Mouse (Mus musculus) embryonic facial prominence, embryonic 12.5 days (tissue): ENCODE data around the gene Pmch. TPM values are rescaled to one million over a fixed set of nuclear protein-coding genes. Genes with fewer than 3 reads are reported as not detected.

Experiments used
- ATAC-seq: fragments of 200-750 bp; cut with Nextera tagmentation; 2 replicates; pipeline ENCODE4 v1.8.0; 2017; ENCODE audit not compliant: insufficient number of reproducible peaks, insufficient read depth, low FRiP score, low TSS enrichment
- H3K27ac ChIP-seq: fragments of 300-500 bp; sonication (generic); 2 replicates; pipeline ENCODE4 v1.5.1; 2016; ENCODE audit warnings: mild to moderate bottlenecking
- H3K27me3 ChIP-seq: fragments of 300-500 bp; sonication (generic); 2 replicates; pipeline ENCODE4 v1.6.1; 2016; ENCODE audit warnings: mild to moderate bottlenecking, moderate library complexity
- H3K36me3 ChIP-seq: fragments of 300-500 bp; sonication (generic); 2 replicates; pipeline ENCODE4 v1.6.1; 2016; ENCODE audit warnings: mild to moderate bottlenecking
- H3K4me1 ChIP-seq: fragments of 300-500 bp; sonication (generic); 2 replicates; pipeline ENCODE4 v1.6.1; 2016
- H3K4me2 ChIP-seq: fragments of 300-500 bp; sonication (generic); replicated peaks from 2 replicates; pipeline ENCODE4 v1.6.1; 2016; ENCODE audit warnings: mild to moderate bottlenecking, moderate library complexity
- H3K4me3 ChIP-seq: fragments of 300-500 bp; sonication (generic); 2 replicates; pipeline ENCODE4 v1.5.1; 2016; ENCODE audit warnings: mild to moderate bottlenecking
- H3K9ac ChIP-seq: fragments of 300-500 bp; sonication (generic); 2 replicates; pipeline ENCODE4 v1.6.1; 2016; ENCODE audit warnings: mild to moderate bottlenecking, moderate library complexity
- H3K9me3 ChIP-seq: fragments of 300-500 bp; sonication (generic); 2 replicates; pipeline ENCODE4 v1.6.1; 2016; ENCODE audit warnings: mild to moderate bottlenecking, moderate library complexity
- WGBS: fragments of 180-500 bp; shearing (Covaris S2); methylation state at CpG from one replicate; pipeline ENCODE4 v1.1.7; 2016; 5-methylcytosine and 5-hydroxymethylcytosine counted together
- polyA plus RNA-seq: library from polyadenylated mRNA; unstranded; fragments of >200 nt; fragmentation: Nextera tagmentation; extraction: Ambion mirVana; gene quantifications from 2 replicates; pipeline ENCODE4 v1.2.1, GENCODE M21; 2016

Pmch gene
- polyA plus RNA-seq = 0.46 and 0.76 TPM in 2 replicates

DNA sequence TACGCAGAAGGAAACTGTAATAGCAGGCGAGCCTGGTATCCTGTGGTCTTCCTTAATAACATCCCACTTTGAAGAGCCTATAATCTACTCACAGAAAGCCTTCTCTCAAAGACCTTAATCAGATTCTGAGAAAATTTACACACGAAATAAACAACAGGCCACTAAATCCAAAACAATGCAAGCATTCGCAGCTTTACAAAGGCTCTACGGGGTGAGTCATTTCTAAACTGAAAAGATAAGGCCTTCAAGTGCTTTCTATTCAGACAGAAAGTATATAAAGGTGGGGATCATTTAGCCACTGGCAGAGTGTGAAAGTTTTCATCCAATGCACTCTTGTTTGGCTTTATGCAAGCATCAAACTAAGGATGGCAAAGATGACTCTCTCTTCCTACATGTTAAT, at the start of gene Pmch:
Gene Pmch (plus strand): TSS at position 301 of the 400 bp plus-strand sequence.
- no peak for ATAC-seq
- H3K4me1 ChIP-seq = no peaks in the 10 kb centered on the region
- WGBS = 75% methylated on average over 5 of the region's 5 CpGs
- H3K9me3 ChIP-seq = no peaks in the 10 kb centered on the region
- no peak within 1 kb of the TSS for H3K4me3 ChIP-seq
- H3K27ac ChIP-seq = no peak within 1 kb of the TSS
- H3K27me3 ChIP-seq = no peaks in the 10 kb centered on the region
- H3K4me2 ChIP-seq = no peak within 1 kb of the TSS
- H3K9ac ChIP-seq = no peak within 1 kb of the TSS
- 0 out of 2 replicates have a peak, but pooled peaks cover 7% of the 10 kb centered on the region for H3K36me3 ChIP-seq

DNA sequence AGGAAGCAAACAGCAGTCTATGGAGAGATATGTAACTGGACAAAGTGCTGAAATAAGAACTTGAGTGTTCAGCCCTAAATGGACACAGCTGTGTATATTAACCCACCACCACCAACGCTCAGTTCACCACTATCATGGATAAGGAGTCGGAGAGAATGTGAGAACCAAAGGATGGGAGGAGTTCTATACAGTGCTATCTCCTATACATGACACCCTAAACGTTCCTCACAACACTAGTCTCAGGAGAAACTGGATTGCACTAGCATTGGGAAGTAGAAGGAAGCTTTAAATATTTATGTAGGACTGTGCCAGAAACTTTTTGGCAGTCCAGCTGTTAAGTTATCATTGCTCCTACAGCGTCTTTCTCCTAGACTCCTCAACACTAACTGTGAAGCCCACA, 46.6 kb upstream of the Pmch start:
- Histone ChIP-seq H3K27ac (peak overlapping the region; percentile 55; the same call in 1 of the 2 replicates), H3K9me3 (no peaks in the 10 kb centered on the region), H3K27me3 (no peaks in the 10 kb centered on the region), H3K4me2 (no peak overlapping the region), H3K4me1 (peaks cover 10% of the 10 kb centered on the region), H3K4me3 (no peak overlapping the region), H3K9ac (no peak overlapping the region), H3K36me3 (no peaks in the 10 kb centered on the region)
- no peak for ATAC-seq
- 58% methylated on average over 4 of the region's 4 CpGs for WGBS

DNA sequence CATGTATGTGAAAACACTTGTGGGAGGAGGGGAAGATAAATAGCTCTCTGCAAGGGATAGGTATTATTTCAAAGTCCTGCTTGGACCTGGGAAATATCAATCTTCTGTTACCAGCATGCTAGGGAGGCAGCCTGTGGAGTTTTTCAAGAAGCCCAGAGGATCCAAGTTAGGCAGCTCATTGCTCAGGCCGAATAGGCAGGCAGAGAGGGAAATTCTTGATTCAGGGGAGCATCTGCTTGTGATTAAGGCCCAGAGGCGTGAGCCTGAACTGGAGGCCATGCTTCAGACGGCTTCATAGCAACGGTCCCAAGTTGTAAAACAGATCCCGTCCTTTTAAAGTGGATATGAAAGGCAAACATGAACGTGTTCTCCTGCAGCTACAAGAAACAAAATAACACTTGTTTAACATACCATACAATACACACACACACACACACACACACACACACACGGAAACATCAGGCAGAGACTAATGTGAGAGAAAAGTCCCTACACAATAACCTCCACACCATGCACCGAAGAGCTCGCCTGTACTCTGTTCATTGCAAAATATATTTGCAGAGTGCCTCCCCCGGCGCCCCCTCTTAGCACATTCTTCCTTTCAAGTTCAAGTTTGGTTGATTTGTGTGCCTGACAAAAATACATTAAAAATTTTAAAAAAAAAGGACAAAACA, 44.6 kb upstream of the Pmch start:
- Histone ChIP-seq H3K36me3 (no peaks in the 10 kb centered on the region), H3K9ac (no peak overlapping the region), H3K27ac (peak overlapping the region; percentile 79), H3K4me2 (no peak overlapping the region), H3K4me1 (peaks cover 10% of the 10 kb centered on the region), H3K4me3 (no peak overlapping the region), H3K27me3 (no peaks in the 10 kb centered on the region), H3K9me3 (no peaks in the 10 kb centered on the region)
- WGBS = 31% methylated on average over 11 of the region's 11 CpGs
- ATAC-seq = peak; percentile 89

DNA sequence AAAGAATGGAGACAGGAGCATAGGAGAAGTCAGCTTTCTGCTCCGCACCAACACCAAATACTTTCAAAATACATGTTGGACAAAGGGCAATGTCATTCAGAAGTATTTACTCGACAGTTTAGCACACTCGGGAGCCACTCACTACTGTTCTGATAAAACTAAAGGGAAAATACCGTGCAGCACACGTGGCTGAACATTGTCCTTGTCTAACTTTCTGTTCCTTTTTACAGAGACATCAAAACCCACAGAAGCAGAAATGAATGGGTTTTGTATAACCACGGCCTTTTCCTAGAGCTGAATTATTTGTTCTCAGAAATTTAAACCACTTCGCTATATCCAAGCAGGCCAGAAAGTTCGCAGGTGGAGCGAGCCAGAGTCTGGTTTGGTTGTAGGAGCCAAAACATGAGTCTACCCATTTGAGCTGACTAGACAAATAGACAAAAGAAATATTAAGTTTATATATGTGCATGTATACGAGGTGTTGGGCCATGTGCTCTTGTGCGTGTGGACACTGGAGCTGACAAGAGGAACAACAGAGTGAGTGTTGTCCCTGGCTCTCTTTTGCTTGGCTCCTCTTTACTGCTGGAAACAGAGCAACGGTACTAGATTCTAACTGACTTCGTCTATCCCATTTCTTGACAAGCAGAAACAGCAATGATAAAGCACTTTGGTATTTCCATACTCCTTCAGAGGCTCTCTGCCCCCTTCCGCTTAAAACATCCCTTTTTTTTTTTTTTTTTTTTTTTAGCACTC, 36.5 kb upstream of the Pmch start:
- no peaks in the 10 kb centered on the region for H3K27me3 ChIP-seq
- no peaks in the 10 kb centered on the region for H3K36me3 ChIP-seq
- no peaks in the 10 kb centered on the region for H3K4me1 ChIP-seq
- WGBS = 78% methylated on average over 14 of the region's 14 CpGs
- no peak overlapping the region for H3K27ac ChIP-seq
- no peak overlapping the region for H3K9ac ChIP-seq
- H3K4me3 ChIP-seq = no peak overlapping the region
- no peak for ATAC-seq
- H3K4me2 ChIP-seq = no peak overlapping the region
- H3K9me3 ChIP-seq = no peaks in the 10 kb centered on the region

DNA sequence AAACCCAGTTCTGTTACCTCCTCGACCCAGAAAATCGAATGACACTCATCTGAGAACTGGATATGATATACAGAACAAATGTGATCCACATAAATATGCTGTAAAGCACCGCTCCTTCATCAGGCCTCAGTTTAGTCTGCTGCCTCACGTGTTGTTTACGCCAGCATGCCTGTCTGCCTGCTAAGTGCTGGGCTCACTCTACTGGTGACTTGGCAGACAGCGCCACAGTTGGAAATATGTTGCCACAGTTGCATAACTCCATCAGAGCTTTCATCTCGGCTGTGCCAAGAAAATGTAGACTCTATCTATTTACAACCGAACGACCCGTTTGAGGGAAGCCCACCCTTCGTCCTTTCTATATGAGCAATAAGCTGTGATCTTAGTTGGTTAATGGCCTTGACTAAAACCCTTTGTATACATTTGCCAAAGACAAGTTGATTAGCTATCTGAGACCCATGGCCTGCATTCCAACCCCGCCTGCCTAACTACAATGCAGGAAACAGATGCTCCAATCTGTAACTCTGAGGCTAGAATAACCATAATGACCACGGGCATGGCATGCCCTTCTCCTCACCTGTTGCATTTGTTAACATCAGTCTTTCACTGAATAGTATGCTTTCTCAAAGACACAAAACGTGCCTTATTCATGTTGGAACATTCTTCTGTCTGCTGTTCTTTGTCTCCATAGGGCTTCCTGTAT, 33.8 kb upstream of the Pmch start:
- no peak overlapping the region for H3K4me3 ChIP-seq
- WGBS = 78% methylated on average over 14 of the region's 14 CpGs
- H3K9ac ChIP-seq = no peak overlapping the region
- no peak overlapping the region for H3K4me2 ChIP-seq
- no peaks in the 10 kb centered on the region for H3K9me3 ChIP-seq
- H3K36me3 ChIP-seq = no peaks in the 10 kb centered on the region
- no peak overlapping the region for H3K27ac ChIP-seq
- no peaks in the 10 kb centered on the region for H3K27me3 ChIP-seq
- no peak for ATAC-seq
- no peaks in the 10 kb centered on the region for H3K4me1 ChIP-seq

DNA sequence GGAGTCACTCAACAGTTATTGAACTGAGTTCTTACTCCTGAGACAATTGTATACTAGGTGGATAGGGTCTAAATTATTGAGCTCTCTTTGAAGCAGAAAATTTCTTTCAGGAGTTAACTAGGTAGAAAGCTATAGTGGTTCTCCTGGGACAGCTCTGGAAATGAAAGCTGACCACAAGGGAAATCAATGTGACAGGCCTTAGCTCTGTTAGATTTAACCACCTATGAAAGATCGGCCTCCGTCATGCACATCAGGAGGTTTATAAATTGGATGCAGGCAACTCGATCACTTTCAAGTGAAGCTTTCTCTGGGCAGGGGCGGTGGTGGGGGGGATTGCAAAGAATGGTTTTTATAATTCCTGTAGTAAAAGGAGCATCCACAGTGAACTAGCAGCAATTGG, 27.4 kb upstream of the Pmch start:
- no peak overlapping the region for H3K9ac ChIP-seq
- H3K36me3 ChIP-seq = no peaks in the 10 kb centered on the region
- H3K27me3 ChIP-seq = no peaks in the 10 kb centered on the region
- 36% methylated on average over 4 of the region's 4 CpGs for WGBS
- H3K9me3 ChIP-seq = no peaks in the 10 kb centered on the region
- no peak overlapping the region for H3K4me2 ChIP-seq
- H3K4me3 ChIP-seq = no peak overlapping the region
- no peak overlapping the region for H3K27ac ChIP-seq
- no peak; the same call in 1 of the 2 replicates for ATAC-seq
- peaks cover 5% of the 10 kb centered on the region; the same call in 1 of the 2 replicates for H3K4me1 ChIP-seq

DNA sequence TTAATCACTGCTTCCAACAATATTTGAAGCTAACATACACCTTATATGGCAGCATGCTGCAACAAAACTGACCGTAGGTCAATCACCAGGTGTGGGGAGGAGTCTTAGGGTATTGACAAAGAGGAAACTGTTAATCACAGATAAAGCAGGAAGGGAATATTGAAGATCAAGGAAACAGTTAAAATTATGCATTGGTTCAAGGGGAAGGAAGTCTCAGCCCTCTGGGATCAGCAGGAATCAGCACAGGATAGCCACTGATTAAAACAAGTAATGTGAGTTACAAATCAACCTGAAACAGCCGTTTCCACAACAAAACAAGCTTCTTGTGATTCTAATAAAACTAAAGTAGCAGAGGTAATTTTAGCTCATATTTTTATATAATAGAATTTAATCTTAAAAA, 26.0 kb upstream of the Pmch start:
- no peaks in the 10 kb centered on the region for H3K36me3 ChIP-seq
- ATAC-seq = no peak
- H3K9me3 ChIP-seq = no peaks in the 10 kb centered on the region
- H3K4me2 ChIP-seq = no peak overlapping the region
- H3K27me3 ChIP-seq = no peaks in the 10 kb centered on the region
- H3K4me3 ChIP-seq = no peak overlapping the region
- no peak overlapping the region for H3K9ac ChIP-seq
- no peak overlapping the region for H3K27ac ChIP-seq
- peaks cover 5% of the 10 kb centered on the region; the same call in 1 of the 2 replicates for H3K4me1 ChIP-seq
- WGBS = 53% methylated on average over 2 of the region's 2 CpGs

DNA sequence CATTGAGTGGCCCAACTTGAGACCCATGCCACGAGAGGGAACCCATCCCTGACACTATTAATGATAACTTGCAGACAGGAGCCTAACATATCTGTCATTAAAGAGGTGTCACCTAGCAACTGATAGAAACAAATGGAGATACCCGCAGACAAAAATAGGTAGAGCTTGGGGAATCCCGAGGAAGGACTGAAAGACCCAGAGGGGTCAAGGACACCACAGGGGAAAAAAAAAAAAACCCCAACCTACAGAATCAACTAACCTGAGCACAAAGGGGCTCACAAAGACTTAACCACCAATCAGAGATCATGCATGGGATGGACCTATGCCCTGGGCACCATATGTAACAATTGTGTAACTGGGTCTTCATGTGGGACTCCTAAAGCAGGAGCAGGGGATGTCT, 23.5 kb upstream of the Pmch start:
- Histone ChIP-seq H3K4me3 (no peak overlapping the region), H3K4me2 (no peak overlapping the region), H3K27ac (no peak overlapping the region), H3K4me1 (peaks cover 5% of the 10 kb centered on the region; the same call in 1 of the 2 replicates), H3K9ac (no peak overlapping the region), H3K27me3 (no peaks in the 10 kb centered on the region), H3K9me3 (no peaks in the 10 kb centered on the region), H3K36me3 (no peaks in the 10 kb centered on the region)
- WGBS = 76% methylated on average over 3 of the region's 3 CpGs
- ATAC-seq = no peak

DNA sequence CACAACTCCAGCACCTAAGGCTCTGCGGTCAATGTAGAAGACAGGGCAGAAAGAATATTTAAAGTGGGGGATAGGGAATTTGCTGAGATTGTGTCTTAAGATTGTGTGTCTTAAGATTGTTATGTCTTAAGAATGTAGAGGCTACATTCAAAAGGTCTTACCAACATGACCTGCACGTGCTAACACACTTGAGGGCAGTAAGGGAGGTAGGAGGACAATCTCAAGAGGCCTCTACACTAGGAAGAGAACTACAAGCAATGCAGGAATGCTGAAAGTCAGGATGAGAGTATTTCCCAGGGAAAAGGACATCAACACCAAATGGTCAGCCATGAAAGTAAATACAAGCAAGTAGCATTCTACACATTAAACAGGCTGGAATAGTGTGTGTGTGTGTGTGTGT, 15.3 kb downstream of the Pmch start:
- H3K27ac ChIP-seq = no peak overlapping the region
- no peaks in the 10 kb centered on the region for H3K4me1 ChIP-seq
- no peak overlapping the region for H3K9ac ChIP-seq
- 93% methylated on average over 2 of the region's 2 CpGs for WGBS
- H3K4me3 ChIP-seq = no peak overlapping the region
- H3K36me3 ChIP-seq = peaks cover 4% of the 10 kb centered on the region; the same call in 1 of the 2 replicates
- H3K27me3 ChIP-seq = no peaks in the 10 kb centered on the region
- no peak overlapping the region for H3K4me2 ChIP-seq
- no peaks in the 10 kb centered on the region for H3K9me3 ChIP-seq
- no peak for ATAC-seq

DNA sequence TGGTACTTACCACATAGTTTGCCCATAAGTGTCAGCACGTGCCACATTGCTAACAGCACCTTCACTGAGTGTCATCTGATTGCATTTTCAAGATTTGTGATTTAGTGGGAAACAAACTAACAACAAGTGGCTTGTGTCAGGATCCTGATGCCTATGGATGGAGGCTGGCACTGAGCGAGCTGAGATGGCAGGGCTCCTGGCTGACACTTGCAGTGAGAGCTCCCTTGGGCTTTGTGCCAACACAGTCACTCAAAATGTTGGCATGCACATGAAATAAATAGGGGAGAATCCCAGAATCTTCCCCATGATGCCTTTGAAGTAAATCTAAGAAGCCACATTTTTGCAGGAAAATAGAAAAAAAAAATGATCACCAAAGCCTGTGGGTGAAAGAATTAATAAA, 22.4 kb downstream of the Pmch start:
- Histone ChIP-seq H3K36me3 (peaks cover 4% of the 10 kb centered on the region; the same call in 1 of the 2 replicates), H3K27ac (no peak overlapping the region), H3K9ac (no peak overlapping the region), H3K4me1 (no peaks in the 10 kb centered on the region), H3K4me2 (no peak overlapping the region), H3K27me3 (no peaks in the 10 kb centered on the region), H3K4me3 (no peak overlapping the region), H3K9me3 (no peaks in the 10 kb centered on the region)
- WGBS = 88% methylated on average over 2 of the region's 2 CpGs
- ATAC-seq = no peak

DNA sequence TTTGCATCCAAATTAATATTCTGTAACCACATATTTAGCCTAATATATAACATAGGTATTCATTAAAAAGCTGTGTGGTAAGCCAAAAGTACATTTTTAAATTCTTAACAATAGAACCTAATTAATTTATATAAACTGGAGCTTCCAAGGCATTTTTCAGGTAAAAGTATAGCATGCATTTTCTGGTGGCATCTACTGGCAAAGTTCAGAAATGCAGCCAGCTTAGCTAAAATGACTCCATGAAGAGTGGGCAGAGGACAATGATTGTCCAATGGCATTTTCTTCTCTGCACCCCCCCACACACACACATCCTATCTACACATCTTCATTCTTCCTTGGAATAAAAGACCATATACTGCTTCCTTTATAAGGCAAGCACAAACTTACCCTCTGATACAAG, 28.8 kb downstream of the Pmch start:
- no peak overlapping the region for H3K4me3 ChIP-seq
- H3K4me2 ChIP-seq = no peak overlapping the region
- H3K9me3 ChIP-seq = no peaks in the 10 kb centered on the region
- H3K36me3 ChIP-seq = no peaks in the 10 kb centered on the region
- no peak overlapping the region for H3K27ac ChIP-seq
- no peaks in the 10 kb centered on the region for H3K27me3 ChIP-seq
- H3K4me1 ChIP-seq = no peaks in the 10 kb centered on the region
- no peak for ATAC-seq
- no peak overlapping the region for H3K9ac ChIP-seq

DNA sequence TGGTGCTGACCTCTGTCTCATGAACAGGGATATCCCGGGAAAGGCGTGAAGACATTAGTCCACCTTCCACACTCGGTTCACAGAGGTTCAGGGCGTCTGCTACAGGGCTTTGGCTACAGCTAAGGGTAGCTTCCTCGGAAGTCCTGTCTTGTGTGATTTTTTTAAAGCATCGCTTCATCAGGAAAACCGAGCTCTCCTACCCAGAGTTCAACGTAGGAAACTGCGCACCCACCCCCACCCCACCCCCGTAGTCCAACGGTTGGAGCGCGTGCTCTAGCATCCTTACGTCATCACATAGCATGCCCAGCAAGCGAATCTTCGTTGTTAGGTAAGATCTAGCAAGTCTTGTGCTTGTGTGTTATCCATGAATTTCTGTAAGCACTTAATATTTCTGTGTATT, 44.8 kb downstream of the Pmch start:
- Histone ChIP-seq H3K4me1 (no peaks in the 10 kb centered on the region), H3K4me3 (no peak overlapping the region), H3K9me3 (no peaks in the 10 kb centered on the region), H3K9ac (no peak overlapping the region), H3K36me3 (peaks cover 11% of the 10 kb centered on the region), H3K4me2 (no peak overlapping the region), H3K27me3 (no peaks in the 10 kb centered on the region), H3K27ac (no peak overlapping the region)
- WGBS = 96% methylated on average over 16 of the region's 16 CpGs
- no peak for ATAC-seq
